Mouse (Mus musculus): ENCODE results near the gene Adamts7. TPM values are rescaled to one million over a fixed set of nuclear protein-coding genes. Genes with fewer than 3 reads are reported as not detected.

The Adamts7 gene
- total RNA-seq, 2 experiments from 2014 or later, result 1.0 to 1.5 TPM

GRCm38 (mm10) chr9:90222275-90222674 lies 59.4 kb downstream of the Adamts7 start:
- intact Hi-C loops (cut with DNase I), result no loop called here
- DNase-seq (ENCODE audit: low spot score in 2 of 2), result no peak

GRCm38 (mm10) chr9:90226081-90226741 lies 63.3 kb downstream of the Adamts7 start:
- intact Hi-C loops (cut with DNase I), result no loop called here
- peak; percentile 21 to 35 for DNase-seq (ENCODE audit: low spot score in 2 of 2)

GRCm38 (mm10) chr9:90226742-90227096 lies 63.9 kb downstream of the Adamts7 start:
- DNase-seq (ENCODE audit: low spot score in 2 of 2), result peak in 1 of 2 experiments; percentile 34

GRCm38 (mm10) chr9:90227171-90227570 lies 64.3 kb downstream of the Adamts7 start:
- DNase-seq (ENCODE audit: low spot score in 2 of 2), result peak in 1 of 2 experiments; percentile 33
- intact Hi-C loops (cut with DNase I), result no loop called here

More at GRCm38 (mm10) chr9:90226742-90227096, 63.9 kb downstream of the Adamts7 start:
- intact Hi-C loops (cut with DNase I), result no loop called here

- DNase-seq (ENCODE audit: low spot score in 2 of 2), result no peak
- intact Hi-C loops (cut with DNase I), result no loop called here
Measured at GRCm38 (mm10) chr9:90232781-90233690, 70.2 kb downstream of the Adamts7 start.

GRCm38 (mm10) chr9:90233906-90234419 lies 71.1 kb downstream of the Adamts7 start:
- intact Hi-C loops (cut with DNase I), result no loop called here
- DNase-seq (ENCODE audit: low spot score in 2 of 2), result no peak

GRCm38 (mm10) chr9:90234786-90235185 lies 71.9 kb downstream of the Adamts7 start:
- no peak for DNase-seq (ENCODE audit: low spot score in 2 of 2)
- intact Hi-C loops (cut with DNase I), result no loop called here

GRCm38 (mm10) chr9:90235258-90235882 lies 72.5 kb downstream of the Adamts7 start:
- intact Hi-C loops (cut with DNase I), result no loop called here
- no peak for DNase-seq (ENCODE audit: low spot score in 2 of 2)

- DNase-seq (ENCODE audit: low spot score in 2 of 2), result no peak
- intact Hi-C loops (cut with DNase I), result no loop called here
Measured at GRCm38 (mm10) chr9:90236817-90237216, 73.9 kb downstream of the Adamts7 start.

GRCm38 (mm10) chr9:90237232-90238062 lies 74.6 kb downstream of the Adamts7 start:
- no peak for DNase-seq (ENCODE audit: low spot score in 2 of 2)
- intact Hi-C loops (cut with DNase I), result no loop called here

- intact Hi-C loops (cut with DNase I), result no loop called here
- DNase-seq (ENCODE audit: low spot score in 2 of 2), result no peak
Measured at GRCm38 (mm10) chr9:90240560-90240959, 77.7 kb downstream of the Adamts7 start.

- intact Hi-C loops (cut with DNase I), result no loop called here
- DNase-seq (ENCODE audit: low spot score in 2 of 2), result no peak
Measured at GRCm38 (mm10) chr9:90241041-90241440, 78.2 kb downstream of the Adamts7 start.

- intact Hi-C loops (cut with DNase I), result no loop called here
Measured at GRCm38 (mm10) chr9:90241618-90242017, 78.7 kb downstream of the Adamts7 start.

GRCm38 (mm10) chr9:90242291-90242690 lies 79.4 kb downstream of the Adamts7 start:
- intact Hi-C loops (cut with DNase I), result no loop called here
- DNase-seq (ENCODE audit: low spot score in 2 of 2), result no peak

More at GRCm38 (mm10) chr9:90241618-90242017, 78.7 kb downstream of the Adamts7 start:
- DNase-seq (ENCODE audit: low spot score in 2 of 2), result peak in 1 of 2 experiments; percentile 44

GRCm38 (mm10) chr9:90242855-90243254 lies 80.0 kb downstream of the Adamts7 start:
- intact Hi-C loops (cut with DNase I), result no loop called here

GRCm38 (mm10) chr9:90244301-90245151 lies 81.7 kb downstream of the Adamts7 start:
- intact Hi-C loops (cut with DNase I), result no loop called here

More at GRCm38 (mm10) chr9:90242855-90243254, 80.0 kb downstream of the Adamts7 start:
- DNase-seq (ENCODE audit: low spot score in 2 of 2), result no peak

GRCm38 (mm10) chr9:90245206-90245605 lies 82.3 kb downstream of the Adamts7 start:
- DNase-seq (ENCODE audit: low spot score in 2 of 2), result no peak
- intact Hi-C loops (cut with DNase I), result no loop called here

More at GRCm38 (mm10) chr9:90244301-90245151, 81.7 kb downstream of the Adamts7 start:
- DNase-seq (ENCODE audit: low spot score in 2 of 2), result no peak

GRCm38 (mm10) chr9:90245781-90246180 lies 82.9 kb downstream of the Adamts7 start:
- intact Hi-C loops (cut with DNase I), result no loop called here
- DNase-seq (ENCODE audit: low spot score in 2 of 2), result no peak
